Mouse (Mus musculus): ENCODE measurements around the gene Sugct.

Gene Sugct

DNA sequence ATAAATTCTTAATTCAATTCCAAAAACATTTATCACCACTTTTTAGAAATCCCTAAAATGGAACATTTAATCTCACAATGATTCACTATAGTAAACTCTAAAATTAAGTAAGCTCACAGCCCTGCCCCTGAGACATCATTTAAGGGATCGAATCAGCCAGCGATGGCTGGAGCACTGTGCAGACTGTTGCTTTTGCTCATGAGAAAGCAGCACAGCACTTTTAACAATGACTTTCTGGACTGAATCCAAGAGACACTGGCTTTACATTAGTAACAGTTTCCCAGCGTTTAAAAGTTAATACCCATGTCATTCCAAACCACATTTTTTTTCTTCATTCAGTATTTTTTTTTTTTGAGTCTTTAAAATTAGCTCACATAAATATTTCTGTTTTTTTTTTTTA lies 398.9 kb downstream of the Sugct start:
- DNase-seq (ENCODE audit: low read depth, low spot score): no peak

DNA sequence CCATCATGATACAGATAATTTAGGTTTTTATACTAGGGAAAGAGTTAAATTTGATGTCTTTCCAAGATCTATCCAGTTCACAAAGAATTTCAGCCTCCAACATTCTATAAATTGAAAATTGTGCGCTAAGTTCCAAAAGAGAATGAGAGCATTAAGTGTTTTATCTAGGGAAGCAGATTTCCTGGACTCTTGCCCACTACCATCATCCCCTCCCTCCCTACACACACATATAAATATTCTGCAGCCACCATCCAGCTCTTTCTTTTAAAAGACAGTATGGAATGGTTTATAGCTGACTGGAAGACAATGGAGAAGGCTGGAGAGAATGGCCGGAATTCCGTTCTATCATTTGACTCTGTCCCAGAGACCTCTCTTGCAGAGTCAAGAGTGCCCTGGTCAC lies 404.3 kb downstream of the Sugct start:
- no peak for DNase-seq (ENCODE audit: low read depth, low spot score)

DNA sequence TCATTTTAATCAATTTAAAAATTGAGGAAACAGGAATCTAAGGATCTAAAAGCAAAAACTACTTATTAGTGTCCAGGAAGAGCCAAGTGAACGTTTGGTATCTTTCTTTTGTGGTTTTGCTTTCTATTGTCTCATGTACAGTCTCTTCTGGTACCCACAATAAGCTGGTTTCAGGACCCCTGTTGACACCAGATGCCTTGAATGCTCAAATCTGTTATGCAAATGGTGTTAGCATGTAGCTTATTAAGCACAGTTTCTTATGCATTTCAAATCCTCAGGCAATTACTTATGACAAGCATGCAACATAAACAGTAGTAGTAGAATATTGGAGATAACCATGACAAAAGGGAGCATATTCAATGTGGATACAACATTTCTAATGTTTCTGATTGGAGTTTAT lies 407.0 kb downstream of the Sugct start:
- DNase-seq (ENCODE audit: low read depth, low spot score): no peak

DNA sequence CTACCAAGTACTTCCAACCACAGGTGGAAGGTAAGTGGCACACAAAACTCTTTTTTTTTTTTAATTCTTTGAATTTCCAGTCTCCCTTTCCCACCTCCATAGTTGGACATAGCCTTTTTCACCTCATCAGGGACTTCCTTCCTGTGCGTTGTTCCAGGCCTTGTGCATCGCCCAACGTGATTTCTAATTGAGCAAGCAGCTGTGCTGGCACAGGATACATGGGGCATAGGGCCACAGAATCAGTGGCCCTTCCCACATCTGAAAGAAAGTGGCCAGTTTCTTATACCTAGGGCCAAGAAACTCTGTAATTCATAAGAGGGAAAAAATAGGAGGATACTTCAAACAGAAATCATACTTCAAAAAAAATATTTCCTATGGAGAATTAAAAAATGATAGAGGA lies 449.4 kb downstream of the Sugct start:
- no peak for DNase-seq (ENCODE audit: low read depth, low spot score)

DNA sequence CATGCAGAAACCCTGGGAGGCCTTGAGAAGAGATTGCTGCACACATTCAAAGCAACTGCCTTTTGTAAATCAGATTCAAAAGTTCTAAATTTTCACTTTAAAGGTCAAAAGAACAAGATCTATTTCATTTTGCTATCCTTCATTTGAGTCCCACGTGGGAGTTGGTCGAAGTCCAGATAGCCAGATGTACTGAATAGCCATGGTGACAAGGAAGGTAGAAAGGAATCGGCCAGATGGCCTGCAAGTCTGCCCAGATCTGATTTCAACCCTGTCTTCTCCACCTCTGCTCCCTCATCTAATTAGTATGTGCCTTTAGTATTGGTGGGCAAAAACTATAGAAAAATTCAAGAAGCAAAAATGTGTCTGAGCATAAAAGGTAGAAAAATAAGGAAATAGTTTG lies 478.8 kb downstream of the Sugct start:
- DNase-seq (ENCODE audit: low read depth, low spot score): no peak

DNA sequence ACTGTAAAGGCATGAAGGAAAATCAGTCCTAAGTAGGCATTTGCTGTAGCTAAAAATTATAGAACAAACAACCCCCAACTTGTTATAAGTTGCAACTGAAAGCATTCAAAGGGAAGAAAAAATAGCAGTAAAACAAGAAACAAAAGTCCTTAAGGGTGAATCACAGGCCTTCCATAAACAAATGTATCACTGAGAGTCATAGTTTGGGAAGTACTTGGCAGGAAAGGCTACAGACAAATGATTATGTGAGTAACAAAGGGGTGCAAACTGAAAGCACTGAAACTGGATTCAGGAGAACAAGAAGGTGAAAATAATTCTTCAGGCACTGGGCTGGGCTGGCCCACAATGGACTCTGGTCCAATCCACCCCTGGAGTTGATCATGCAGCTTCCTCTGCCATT lies 482.7 kb downstream of the Sugct start:
- no peak for DNase-seq (ENCODE audit: low read depth, low spot score)

DNA sequence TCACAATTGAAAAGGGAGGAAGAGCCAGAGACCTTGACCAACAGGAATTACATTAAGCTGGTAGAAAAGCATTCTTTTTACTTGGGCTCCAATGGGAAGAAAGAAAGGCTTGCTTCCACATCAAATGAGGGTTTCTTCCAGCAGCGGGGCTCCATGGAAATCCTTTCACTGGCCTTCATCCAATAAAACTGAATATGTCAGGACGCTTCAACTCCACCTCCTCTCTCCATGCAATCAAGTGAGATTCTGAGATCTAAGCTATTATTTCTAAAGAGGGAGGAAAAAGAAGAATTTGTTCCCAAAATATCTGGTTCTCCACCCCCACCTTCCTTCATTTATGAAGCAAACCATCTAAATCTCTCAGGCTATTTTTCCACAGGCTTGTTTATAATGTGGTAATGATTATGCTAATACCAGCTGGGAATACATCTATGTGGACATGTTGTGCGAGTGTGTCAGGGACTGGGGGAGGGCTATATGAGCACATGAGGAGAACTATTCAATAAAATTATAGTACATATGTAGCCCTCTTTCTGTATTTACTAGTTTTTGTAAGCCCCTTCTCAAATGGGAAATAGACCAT lies 505.1 kb downstream of the Sugct start:
- no peak for DNase-seq (ENCODE audit: low read depth, low spot score)

DNA sequence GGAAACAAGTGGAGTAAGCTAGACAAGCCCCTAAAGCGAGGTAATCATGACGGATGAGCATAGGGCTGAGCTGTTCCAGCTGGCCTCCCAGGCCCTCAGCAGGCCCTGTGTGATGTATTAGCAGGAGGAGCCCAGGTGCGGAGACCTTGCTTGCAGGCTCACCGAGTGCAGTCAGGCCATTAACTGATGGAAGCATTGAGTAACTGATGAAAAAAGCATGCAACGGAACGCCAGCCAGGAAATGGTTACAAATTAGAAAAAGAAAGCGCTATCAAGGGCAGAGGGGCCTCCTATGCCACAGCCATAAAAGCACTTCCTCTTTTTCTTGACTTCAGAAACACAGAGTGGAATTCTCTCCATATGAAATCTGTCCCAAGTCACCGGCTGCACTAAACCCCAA lies 510.1 kb downstream of the Sugct start:
- no peak for DNase-seq (ENCODE audit: low read depth, low spot score)

DNA sequence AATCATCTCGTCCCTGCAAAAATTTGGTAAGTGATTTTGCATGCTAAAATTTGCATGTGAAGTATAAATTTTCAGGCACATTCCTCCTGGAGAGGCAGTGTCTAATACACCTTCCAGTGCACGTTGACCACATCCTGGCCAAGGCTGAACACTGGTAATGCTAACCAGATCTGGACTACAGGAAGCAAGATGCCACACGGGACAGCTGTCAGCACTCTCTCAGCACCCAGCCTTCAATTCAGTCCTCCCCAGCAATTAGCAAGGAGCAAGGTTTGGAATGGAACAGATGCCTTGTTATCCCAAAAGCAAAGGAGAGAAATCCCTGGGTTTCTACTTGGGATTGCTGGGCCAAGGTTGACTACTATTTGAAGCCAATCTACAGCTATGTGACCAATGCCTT lies 529.4 kb downstream of the Sugct start:
- DNase-seq (ENCODE audit: low read depth, low spot score): no peak

DNA sequence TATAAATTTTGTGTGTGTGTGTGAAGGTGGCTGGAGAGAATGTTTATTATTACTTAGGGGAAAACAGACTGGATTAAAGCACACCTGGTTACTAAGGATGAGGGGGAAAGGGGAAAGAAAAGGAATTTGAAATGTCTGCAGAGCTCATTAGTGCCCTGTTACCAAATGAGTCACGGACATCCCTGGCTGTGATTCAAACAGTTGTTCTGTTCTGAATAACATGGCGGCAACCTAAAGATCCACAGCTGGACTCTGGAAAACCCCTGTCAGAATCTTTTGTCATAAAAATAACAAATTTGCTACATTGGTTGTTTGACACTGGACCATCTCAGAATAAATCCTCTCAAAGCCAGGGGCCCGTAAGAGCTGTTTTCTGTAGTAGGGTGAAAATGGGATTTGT lies 530.6 kb downstream of the Sugct start:
- no peak for DNase-seq (ENCODE audit: low read depth, low spot score)

DNA sequence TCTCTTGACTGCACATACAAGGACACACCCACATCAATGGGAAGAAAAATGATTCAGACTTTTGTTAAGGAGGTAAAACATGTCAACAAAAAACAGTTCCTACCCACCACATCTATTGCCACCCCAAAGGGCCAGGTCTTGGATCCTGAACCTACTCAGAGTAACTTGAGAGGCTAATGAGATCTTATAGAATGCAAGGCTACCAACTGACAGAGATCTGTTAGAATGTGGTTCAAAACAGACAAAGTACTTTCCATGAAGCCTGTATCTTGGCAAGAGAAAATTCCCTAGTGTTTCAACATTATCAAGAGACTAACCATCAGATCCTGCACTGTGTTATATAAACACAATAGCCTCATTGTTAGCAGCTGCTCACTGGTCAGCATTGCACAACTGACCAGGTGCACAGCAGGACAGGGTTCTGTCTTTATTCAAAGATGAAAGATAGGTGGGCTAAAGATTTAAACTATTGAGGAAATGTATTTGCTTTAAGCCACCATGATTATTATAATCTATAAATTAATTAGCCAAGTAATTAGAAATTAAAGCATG lies 548.8 kb downstream of the Sugct start:
- DNase-seq (ENCODE audit: low read depth, low spot score): no peak

DNA sequence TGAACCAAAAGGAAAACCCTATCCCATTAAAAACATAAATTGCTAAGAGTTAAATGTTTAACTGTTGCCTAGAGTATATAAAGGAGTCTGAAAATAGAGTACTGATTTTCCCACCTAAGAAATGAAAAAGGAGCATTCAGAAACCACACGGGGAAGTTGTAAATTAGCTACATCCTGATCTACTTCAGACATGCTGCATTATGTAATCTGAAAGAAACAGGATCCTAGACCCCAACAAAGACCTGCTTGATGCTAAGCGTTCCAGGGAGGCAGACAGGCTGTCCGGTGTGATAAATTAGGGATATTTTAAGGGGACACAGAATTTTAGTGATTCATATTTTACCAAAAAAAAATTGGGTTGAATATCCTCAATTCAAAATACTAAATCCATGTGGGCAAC lies 579.3 kb downstream of the Sugct start:
- DNase-seq (ENCODE audit: low read depth, low spot score): no peak

DNA sequence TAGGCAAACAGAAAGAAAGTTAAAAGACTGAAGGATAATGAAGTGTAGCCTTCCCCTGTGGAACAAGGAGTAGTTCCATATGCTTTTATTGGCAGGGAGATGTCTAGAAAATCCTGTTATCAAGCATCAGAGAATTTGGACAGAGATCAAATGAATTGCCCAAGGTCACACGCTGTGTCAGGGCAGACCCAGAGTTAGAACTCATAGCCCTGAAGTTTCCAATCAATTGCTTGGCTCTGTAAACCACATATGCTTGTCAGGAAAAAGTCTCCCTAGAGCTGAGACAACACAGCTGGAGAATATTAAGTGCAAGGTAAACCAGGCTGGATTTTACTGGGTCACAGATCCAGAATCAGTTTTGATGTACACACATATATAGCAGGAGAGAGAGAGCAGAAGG lies 593.0 kb downstream of the Sugct start:
- no peak for DNase-seq (ENCODE audit: low read depth, low spot score)

DNA sequence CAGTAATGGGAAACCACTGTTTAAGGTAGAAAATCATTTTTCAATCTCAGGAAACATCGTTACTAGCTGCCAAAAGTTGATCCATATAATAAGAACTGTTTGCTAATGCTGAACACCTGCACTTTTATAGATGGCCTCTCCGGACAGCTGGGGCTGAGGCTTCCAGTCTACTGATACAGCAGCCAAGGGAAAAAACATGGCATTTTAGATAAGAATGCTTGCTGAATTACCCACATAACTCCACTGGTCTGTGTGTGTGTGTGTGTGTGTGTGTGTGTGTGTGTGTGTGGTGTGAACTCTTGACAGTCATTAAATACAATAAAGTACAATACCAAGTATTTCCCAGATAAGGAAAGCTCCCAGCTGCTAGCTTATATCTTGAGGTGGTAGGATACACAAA lies 608.8 kb downstream of the Sugct start:
- DNase-seq (ENCODE audit: low read depth, low spot score): no peak

DNA sequence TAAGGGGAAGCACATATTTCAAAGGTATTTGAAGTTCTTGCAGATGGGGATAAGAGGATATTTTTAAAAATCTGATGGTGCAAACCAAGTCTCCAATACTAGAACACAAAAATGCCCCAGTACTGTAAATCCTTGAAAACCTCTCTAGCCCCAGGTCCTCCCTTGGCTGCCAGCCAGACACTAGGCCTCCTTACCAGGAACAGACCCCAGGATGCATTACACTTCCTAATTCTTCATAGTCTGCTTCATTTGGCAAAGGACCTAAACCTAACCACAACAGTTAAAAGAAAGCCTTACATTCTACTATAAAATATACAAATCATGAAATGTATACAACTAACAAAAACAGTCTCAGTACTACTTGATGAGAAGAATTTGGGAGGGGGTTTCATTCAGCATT lies 609.2 kb downstream of the Sugct start:
- DNase-seq (ENCODE audit: low read depth, low spot score): no peak

DNA sequence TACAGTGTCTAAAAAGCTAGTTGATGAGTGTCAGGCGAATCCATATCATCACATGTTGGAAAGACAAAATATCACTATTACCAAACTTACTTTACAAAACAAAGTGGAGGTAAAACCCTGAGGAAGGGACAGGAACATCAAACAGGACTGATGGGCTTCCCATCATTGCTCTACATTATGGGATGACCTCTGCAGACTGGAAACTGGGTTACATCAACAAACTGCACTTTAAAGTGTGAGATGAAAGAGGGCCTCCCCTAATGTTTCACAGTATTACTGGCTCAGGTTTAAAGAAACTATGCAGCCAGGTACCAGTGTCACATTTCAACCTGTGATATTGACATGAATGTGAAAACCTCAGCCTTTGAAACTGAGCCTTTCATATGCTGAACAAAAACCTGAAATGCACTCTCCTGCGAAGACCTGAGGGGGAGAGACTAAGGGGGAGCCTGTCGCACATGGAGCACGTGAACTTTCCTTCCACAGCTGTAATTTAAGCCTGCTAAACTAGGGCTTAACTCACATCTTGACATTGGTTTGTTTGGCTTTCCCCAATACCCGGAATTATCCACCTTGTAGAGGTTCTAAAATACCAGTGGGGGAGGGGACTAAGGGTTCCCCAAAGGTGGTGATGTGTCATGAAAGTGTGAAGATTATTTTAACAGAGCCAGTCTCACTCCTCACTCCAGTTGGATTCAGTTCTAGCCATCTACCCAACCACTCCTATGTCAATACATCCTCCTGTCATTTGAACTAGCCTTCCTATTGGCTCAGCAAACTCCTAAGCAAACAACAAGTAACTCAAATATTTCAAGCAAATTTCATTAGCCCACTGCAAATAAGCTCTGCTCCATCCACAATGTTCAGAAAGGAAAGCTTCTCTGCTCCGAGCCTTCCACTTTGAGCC lies 610.2 kb downstream of the Sugct start:
- no peak for DNase-seq (ENCODE audit: low read depth, low spot score)

DNA sequence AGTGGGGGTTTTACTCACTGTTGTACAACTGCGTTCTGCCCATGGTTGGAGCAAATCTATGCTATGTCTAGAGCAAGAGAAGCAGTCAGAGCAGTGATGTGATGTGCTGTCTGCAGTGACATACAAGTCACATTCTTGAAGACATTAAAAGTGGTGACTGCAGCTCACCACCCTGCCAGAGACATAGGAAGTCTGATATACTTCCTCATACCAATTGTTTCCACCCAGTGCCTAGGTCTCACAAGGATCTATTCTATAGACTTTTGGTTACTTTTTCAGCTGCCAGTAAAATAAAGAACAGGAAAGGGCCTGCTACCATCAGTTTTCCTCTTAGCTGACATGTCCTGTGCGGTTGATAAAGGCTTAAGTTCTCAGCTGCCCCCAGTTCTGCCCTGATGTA lies 613.7 kb downstream of the Sugct start:
- DNase-seq (ENCODE audit: low read depth, low spot score): no peak

DNA sequence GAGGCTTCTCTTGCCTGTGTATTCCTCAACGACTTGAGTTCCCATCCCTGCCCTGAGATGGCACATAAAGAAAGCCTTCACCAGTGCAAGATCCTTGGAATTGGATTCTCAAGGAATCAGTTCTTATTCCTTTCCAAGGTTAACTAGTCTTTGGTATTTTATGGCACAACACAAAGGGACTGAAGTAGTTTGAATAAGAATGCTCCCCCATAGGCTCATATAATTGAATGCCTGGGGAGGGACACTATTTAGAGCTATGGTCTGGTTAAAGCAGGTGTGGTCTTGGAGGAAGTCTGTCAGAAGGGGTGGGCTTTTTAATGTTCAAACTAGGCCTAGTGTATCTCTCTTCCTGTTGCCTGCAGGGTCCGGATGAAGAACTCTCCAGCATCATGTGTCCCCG lies 629.8 kb downstream of the Sugct start:
- no peak for DNase-seq (ENCODE audit: low read depth, low spot score)

DNA sequence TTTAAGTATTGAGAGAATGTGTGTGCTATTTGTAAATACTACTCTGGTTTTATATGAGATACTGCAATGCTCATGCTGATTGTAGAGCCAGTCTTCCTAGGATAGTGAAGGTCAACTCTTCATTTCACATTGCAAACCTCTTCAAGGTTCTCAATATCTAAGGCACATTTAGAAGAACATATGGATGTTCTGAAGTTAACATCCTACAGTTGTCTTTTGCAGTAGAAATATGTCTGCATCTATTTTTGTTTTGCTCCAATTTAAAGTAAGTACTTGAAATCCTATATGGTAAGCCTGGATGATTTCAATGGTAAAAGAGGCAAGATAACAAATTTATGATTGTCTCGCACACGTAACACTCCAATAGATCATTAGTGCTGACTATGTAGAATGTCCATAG lies 638.7 kb downstream of the Sugct start:
- no peak for DNase-seq (ENCODE audit: low read depth, low spot score)

DNA sequence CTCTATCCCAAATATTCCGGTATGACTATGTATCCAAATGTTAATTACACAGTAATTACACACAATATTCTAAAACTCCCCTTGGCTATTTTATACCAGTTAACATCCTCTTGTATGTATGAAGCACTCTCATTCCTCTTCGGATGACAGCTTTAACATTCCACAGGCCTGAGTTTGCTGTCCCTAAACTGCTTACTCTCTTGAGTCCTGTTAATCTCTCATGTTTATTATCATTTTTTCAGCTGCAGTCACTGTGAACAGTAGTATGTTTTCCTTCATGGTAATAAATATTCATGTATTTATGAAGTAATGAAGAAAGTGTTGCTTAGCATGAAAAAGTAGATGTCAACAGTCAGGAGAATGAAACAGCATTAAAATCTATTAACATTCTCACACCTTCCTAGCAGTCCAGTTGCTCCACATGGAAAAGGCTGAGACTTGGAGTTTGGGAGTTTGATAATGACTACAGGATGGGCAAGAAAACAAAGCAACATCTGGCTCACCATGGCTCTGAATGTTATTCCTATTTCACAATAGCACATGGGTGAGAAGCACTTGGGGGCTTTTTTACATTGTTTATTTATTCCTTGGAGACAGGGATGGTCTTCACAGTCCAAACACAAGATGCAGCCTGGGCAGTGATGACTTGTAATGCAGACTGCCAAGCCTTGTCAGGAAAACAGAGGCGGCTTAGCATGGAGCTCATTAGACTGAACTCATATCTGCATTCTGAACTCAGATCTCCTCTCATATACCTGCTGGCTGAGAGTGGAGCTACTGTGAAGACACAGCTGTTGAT lies 651.7 kb downstream of the Sugct start:
- no peak for DNase-seq (ENCODE audit: low read depth, low spot score)

DNA sequence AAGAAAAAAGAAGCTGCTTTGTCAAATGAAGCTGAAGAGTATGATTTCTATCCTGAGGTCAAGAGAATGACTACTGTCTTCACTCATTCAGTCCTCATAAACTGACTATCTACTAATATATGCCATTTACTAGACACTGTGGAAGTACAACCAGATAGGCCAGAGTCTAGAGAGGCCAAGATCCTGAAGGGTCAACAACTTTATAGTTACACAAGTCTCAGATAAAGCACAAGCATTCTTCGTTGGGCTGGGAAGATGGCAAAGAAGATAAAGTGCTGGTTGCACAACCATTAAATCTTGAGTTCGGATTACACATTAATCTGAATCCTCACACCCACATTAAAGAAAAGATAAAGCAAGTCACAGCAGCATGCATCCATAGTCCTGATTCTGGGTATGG lies 653.0 kb downstream of the Sugct start:
- no peak for DNase-seq (ENCODE audit: low read depth, low spot score)

DNA sequence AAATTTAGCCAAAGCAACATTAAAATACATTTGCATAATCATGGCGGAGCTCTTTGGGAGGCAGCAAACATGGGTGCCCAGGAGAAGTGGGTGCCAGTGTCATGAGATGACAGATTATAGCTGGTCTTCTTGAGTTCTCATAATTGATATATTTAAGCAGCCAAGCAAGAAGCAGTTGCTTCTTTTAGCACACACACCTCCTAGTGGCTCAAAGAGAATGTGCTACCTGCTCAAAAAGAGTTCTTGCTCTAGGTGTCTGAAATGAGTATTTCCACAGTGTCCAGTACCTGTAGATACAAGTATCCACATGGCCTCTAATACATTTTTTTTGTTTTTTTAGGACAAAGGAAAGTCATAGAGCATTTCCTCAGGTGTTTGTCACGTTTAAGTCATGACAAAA lies 655.6 kb downstream of the Sugct start:
- DNase-seq (ENCODE audit: low read depth, low spot score): no peak

All from retina, postnatal 7 days (tissue).